Mouse (Mus musculus): ENCODE data around the gene Ap1g2.

DNA sequence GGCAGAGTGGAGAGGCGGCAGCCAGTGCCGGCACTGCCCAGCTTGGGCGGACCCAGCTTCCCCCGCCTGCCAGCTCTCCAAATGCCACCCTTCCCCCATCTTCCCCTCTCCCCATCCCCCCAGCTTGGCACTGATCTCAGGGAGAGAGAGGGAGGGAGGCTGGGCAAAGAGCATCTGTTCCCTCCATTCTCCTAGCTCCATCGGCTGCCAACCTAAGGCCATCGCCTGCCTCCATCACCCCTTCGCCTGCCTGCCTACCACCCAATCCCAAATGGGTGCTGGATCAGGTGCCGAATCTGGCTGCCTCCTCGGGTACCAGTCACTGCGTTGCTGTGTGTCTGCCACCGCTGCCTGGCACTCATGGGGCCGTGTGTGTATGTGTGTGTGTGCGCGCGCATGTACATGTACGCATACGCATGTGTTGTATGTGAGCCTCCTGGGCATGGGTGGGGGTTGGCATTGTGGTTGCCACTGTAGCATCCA lies 52.6 kb downstream of the Ap1g2 start:
- peak; percentile 14 for TF ChIP-seq POLR2A (IDR thresholded peaks at IDR 0.05; ENCODE audit: insufficient read length, low read depth)
- no peak for TF ChIP-seq REST (IDR thresholded peaks at IDR 0.05; ENCODE audit: insufficient read depth, insufficient read length)
- TF ChIP-seq CEBPB (IDR thresholded peaks at IDR 0.05; ENCODE audit: insufficient read depth, poor library complexity, severe bottlenecking) = no peak
- TF ChIP-seq SRF (IDR thresholded peaks at IDR 0.05; ENCODE audit: control insufficient read depth, insufficient read length, low read depth) = no peak
- no peak for TF ChIP-seq MAX (IDR thresholded peaks at IDR 0.05; ENCODE audit: low read depth)
- no peak for TF ChIP-seq POLR2AphosphoS2 (IDR thresholded peaks at IDR 0.05; ENCODE audit: insufficient read length, low read depth)
- no peak for TF ChIP-seq USF1 (IDR thresholded peaks at IDR 0.05; ENCODE audit: low read depth)
- TF ChIP-seq MYOD1 (IDR thresholded peaks at IDR 0.05; ENCODE audit: control insufficient read depth in 1 of 3, insufficient read length in 2 of 3, low read depth in 2 of 3) = peak in 1 of 3 experiments; percentile 9
- TF ChIP-seq MYOG (IDR thresholded peaks at IDR 0.05; ENCODE audit: control insufficient read depth in 1 of 3, insufficient read depth in 1 of 3, insufficient read length in 2 of 3, low read depth in 2 of 3) = no peak
- TF ChIP-seq TCF3 (IDR thresholded peaks at IDR 0.05; ENCODE audit: insufficient read length, low read depth) = no peak
- no peak for TF ChIP-seq TCF12 (IDR thresholded peaks at IDR 0.05; ENCODE audit: insufficient read depth, poor library complexity, severe bottlenecking)
